Mouse (Mus musculus): ENCODE results near the gene Toe1. TPM values are rescaled to one million over a fixed set of nuclear protein-coding genes. Genes with fewer than 3 reads are reported as not detected.

Toe1 gene
- polyA plus RNA-seq, 1 experiment: 23.4 TPM

DNA sequence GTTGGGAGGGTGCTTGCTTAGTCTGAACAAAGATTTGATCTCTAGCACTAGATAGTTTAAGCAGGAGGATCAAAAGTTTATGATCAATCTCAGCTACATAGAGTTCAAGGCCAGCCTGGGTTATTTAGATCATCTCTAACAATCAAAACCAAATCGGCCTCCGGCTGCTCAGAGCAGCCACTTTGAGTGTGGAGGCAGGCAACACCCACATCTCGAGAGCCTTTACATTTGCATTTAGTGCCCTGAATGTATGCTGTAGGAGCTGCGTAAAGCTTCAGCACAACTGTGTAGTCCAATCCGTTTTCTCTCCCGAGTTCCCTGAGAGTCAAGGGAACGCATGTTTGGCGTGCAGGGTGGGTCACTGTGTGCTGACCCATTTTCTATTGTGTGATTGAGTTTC, 15.0 kb downstream of the Toe1 start:
- Histone ChIP-seq H3K36me3 (ENCODE audit: control insufficient read depth, insufficient read depth) (peaks cover 22% of the 10 kb centered on the region), H3K79me3 (ENCODE audit: low read depth) (no peaks in the 10 kb centered on the region), H3K4me3 (ENCODE audit: insufficient read depth, poor library complexity, severe bottlenecking) (no peak overlapping the region), H3ac (ENCODE audit: control insufficient read depth, insufficient read length, low read depth) (no peak overlapping the region), H3K27me3 (ENCODE audit: control insufficient read depth, insufficient read depth, insufficient read length) (no peaks in the 10 kb centered on the region), H3K79me2 (ENCODE audit: control insufficient read depth, insufficient read depth) (peaks cover 4% of the 10 kb centered on the region)
- TF ChIP-seq MYOG (IDR thresholded peaks at IDR 0.05; ENCODE audit: control insufficient read depth, extremely low read depth, insufficient read length) (no peak), FOSL1 (IDR thresholded peaks at IDR 0.05; ENCODE audit: insufficient read depth, low read length, poor library complexity, severe bottlenecking) (no peak)

DNA sequence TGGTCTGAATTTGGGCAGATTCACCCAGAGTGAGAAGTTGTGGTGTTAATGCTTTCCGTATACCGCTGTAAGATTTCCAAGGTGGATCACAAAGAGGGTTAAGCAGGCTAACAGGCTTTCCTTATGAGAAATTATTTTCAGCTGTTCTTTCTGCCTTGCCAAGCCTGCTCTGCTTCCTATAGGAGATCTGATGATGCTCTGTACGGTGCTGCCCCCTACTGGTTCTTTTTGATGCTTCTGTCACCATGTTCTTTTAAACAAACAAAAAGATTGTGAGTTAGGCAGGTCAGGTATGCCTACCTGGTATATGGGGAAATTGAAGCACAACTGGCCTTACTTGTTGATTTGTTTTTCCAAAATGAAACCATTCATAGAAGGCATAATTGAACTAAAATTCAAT, 18.5 kb downstream of the Toe1 start:
- TF ChIP-seq MYOG (IDR thresholded peaks at IDR 0.05; ENCODE audit: control insufficient read depth, extremely low read depth, insufficient read length) (no peak), CEBPB (IDR thresholded peaks at IDR 0.05; ENCODE audit: low read depth) (no peak), MAX (IDR thresholded peaks at IDR 0.05) (no peak), MYOD1 (IDR thresholded peaks at IDR 0.05; ENCODE audit: control insufficient read depth, insufficient read length, low read depth) (no peak), FOSL1 (IDR thresholded peaks at IDR 0.05; ENCODE audit: insufficient read depth, low read length, poor library complexity, severe bottlenecking) (no peak), CTCF (IDR thresholded peaks at IDR 0.05; ENCODE audit: control insufficient read depth, insufficient read depth, insufficient read length) (no peak), USF1 (IDR thresholded peaks at IDR 0.05; ENCODE audit: low read depth) (no peak)
- Histone ChIP-seq H3ac (ENCODE audit: control insufficient read depth, insufficient read length, low read depth) (no peak overlapping the region), H3K27me3 (ENCODE audit: control insufficient read depth, insufficient read depth, insufficient read length) (no peaks in the 10 kb centered on the region), H3K4me3 (ENCODE audit: insufficient read depth, poor library complexity, severe bottlenecking) (no peak overlapping the region), H3K79me3 (ENCODE audit: low read depth) (no peaks in the 10 kb centered on the region), H3K36me3 (ENCODE audit: control insufficient read depth, insufficient read depth) (peaks cover 26% of the 10 kb centered on the region), H3K79me2 (ENCODE audit: control insufficient read depth, insufficient read depth) (peaks cover 4% of the 10 kb centered on the region)

DNA sequence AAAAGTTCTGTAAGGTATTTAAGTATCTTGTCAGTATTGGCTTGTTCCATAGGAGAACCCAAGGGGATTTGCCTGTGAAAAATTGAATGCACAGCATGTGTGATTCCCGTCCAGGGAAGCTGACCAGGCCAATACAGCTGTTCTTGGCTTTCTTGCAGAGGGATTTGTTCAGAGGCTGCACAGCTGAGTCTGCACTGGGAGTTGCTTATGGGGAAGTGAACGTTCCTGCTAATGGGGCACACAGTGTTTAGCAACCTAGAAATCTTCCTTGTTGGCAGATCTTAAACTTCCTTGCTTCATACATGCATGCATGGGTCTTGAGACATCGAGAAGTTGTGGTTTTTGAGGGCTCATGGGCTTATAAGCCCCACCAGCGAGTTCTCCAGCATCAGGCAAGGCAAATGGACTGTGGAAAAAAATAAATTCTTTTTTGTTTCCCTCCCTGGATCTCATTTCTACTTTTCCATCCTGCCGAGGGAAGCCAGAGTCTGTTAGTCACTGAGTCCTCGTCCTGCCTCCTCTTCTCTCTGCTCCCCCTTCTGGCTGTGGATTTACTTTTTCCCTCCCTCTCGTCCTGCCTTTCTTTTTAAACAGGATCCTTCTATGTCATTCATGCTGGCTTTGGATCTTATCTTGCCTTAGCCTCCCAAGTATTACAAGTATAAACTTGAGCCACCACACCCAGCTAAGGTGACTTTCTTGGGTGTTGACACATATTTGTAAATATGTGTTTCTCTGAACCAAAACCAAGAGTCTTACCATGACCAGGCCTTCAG, 19.3 kb downstream of the Toe1 start:
- no peaks in the 10 kb centered on the region for H3K27me3 ChIP-seq (ENCODE audit: control insufficient read depth, insufficient read depth, insufficient read length)
- TF ChIP-seq MAX (IDR thresholded peaks at IDR 0.05) (no peak), CEBPB (IDR thresholded peaks at IDR 0.05; ENCODE audit: low read depth) (no peak), USF1 (IDR thresholded peaks at IDR 0.05; ENCODE audit: low read depth) (no peak), MYOD1 (IDR thresholded peaks at IDR 0.05; ENCODE audit: control insufficient read depth, insufficient read length, low read depth) (no peak), CTCF (IDR thresholded peaks at IDR 0.05; ENCODE audit: control insufficient read depth, insufficient read depth, insufficient read length) (no peak), MYOG (IDR thresholded peaks at IDR 0.05; ENCODE audit: control insufficient read depth, extremely low read depth, insufficient read length) (no peak), FOSL1 (IDR thresholded peaks at IDR 0.05; ENCODE audit: insufficient read depth, low read length, poor library complexity, severe bottlenecking) (no peak)
- H3K79me2 ChIP-seq (ENCODE audit: control insufficient read depth, insufficient read depth): peaks cover 4% of the 10 kb centered on the region
- no peak overlapping the region for H3K4me3 ChIP-seq (ENCODE audit: insufficient read depth, poor library complexity, severe bottlenecking)
- H3K36me3 ChIP-seq (ENCODE audit: control insufficient read depth, insufficient read depth): peaks cover 22% of the 10 kb centered on the region
- no peak overlapping the region for H3ac ChIP-seq (ENCODE audit: control insufficient read depth, insufficient read length, low read depth)
- no peaks in the 10 kb centered on the region for H3K79me3 ChIP-seq (ENCODE audit: low read depth)

DNA sequence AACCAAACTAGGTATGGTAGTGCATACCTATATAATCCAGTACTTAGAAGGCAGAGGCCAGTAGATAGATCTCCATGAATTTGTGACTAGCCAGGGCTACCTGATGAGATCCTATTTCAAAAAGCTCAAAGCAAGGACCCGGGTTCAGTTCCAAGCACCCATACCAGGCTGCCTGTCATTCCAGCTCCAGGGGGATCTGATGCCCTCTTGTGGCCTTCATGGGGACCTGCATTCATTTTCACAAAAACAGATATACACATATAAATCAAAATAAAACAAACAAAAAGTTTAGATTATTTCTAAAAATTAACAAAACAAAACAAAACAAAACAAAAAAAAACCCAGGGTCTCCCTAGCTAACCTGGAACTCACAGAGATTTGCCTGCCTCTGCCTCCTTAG, 20.9 kb downstream of the Toe1 start:
- no peak overlapping the region for H3ac ChIP-seq (ENCODE audit: control insufficient read depth, insufficient read length, low read depth)
- peaks cover 9% of the 10 kb centered on the region for H3K36me3 ChIP-seq (ENCODE audit: control insufficient read depth, insufficient read depth)
- H3K79me2 ChIP-seq (ENCODE audit: control insufficient read depth, insufficient read depth): peaks cover 4% of the 10 kb centered on the region
- TF ChIP-seq FOSL1 (IDR thresholded peaks at IDR 0.05; ENCODE audit: insufficient read depth, low read length, poor library complexity, severe bottlenecking) (no peak), CTCF (IDR thresholded peaks at IDR 0.05; ENCODE audit: control insufficient read depth, insufficient read depth, insufficient read length) (no peak), USF1 (IDR thresholded peaks at IDR 0.05; ENCODE audit: low read depth) (no peak), MYOG (IDR thresholded peaks at IDR 0.05; ENCODE audit: control insufficient read depth, extremely low read depth, insufficient read length) (no peak), MYOD1 (IDR thresholded peaks at IDR 0.05; ENCODE audit: control insufficient read depth, insufficient read length, low read depth) (no peak), CEBPB (IDR thresholded peaks at IDR 0.05; ENCODE audit: low read depth) (no peak), MAX (IDR thresholded peaks at IDR 0.05) (no peak)
- no peaks in the 10 kb centered on the region for H3K79me3 ChIP-seq (ENCODE audit: low read depth)
- no peak overlapping the region for H3K4me3 ChIP-seq (ENCODE audit: insufficient read depth, poor library complexity, severe bottlenecking)
- H3K27me3 ChIP-seq (ENCODE audit: control insufficient read depth, insufficient read depth, insufficient read length): no peaks in the 10 kb centered on the region

DNA sequence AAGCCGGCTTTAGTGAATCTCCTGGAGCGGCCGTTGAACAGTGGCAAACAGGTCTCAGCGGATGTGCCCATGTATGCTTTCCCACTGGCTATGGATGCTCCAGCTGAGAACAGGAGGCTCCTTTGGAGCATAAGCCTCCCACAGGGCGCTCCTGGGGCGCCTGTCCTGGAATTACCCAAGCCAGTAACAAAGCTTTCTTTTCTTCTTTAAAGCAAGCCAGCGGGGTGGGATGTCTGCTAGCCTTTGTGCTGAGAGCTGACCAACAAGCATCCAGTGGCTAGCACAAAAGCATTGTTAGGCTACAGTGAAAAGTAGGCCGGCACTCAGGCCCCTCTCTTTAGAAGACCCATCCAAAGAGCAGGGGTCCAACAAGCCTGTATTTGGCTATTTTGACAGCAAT, 25.3 kb downstream of the Toe1 start:
- Histone ChIP-seq H3K36me3 (ENCODE audit: control insufficient read depth, insufficient read depth) (peaks cover 4% of the 10 kb centered on the region), H3K79me3 (ENCODE audit: low read depth) (no peaks in the 10 kb centered on the region), H3K4me3 (ENCODE audit: insufficient read depth, poor library complexity, severe bottlenecking) (no peak overlapping the region), H3ac (ENCODE audit: control insufficient read depth, insufficient read length, low read depth) (no peak overlapping the region), H3K27me3 (ENCODE audit: control insufficient read depth, insufficient read depth, insufficient read length) (no peaks in the 10 kb centered on the region), H3K79me2 (ENCODE audit: control insufficient read depth, insufficient read depth) (no peaks in the 10 kb centered on the region)
- no peak for TF ChIP-seq FOSL1 (IDR thresholded peaks at IDR 0.05; ENCODE audit: insufficient read depth, low read length, poor library complexity, severe bottlenecking)
- TF ChIP-seq MYOD1 (IDR thresholded peaks at IDR 0.05; ENCODE audit: control insufficient read depth, insufficient read length, low read depth): no peak
- no peak for TF ChIP-seq CTCF (IDR thresholded peaks at IDR 0.05; ENCODE audit: control insufficient read depth, insufficient read depth, insufficient read length)
- no peak for TF ChIP-seq USF1 (IDR thresholded peaks at IDR 0.05; ENCODE audit: low read depth)
- no peak for TF ChIP-seq MAX (IDR thresholded peaks at IDR 0.05)
- TF ChIP-seq MYOG (IDR thresholded peaks at IDR 0.05; ENCODE audit: control insufficient read depth, extremely low read depth, insufficient read length): no peak
- no peak for TF ChIP-seq CEBPB (IDR thresholded peaks at IDR 0.05; ENCODE audit: low read depth)

DNA sequence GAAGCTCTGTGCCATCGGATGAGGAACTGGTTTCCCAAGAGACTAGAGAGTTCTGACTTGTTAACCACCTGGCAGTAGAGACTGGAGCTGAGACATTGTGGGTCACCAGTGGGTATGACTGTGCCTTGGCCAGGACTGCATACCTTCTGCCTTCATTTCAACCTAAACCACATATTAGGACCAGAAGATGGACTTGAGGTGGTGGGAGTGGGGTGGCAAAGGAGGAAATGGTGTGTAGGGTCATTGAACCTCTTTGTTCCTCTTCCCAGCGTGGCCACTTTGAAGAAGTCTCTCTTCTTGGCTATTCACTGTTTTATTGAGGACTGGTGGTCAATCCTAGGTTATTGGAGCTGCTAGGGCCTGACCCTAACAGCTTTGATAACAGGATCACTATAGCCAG, 26.1 kb downstream of the Toe1 start:
- no peak for TF ChIP-seq CEBPB (IDR thresholded peaks at IDR 0.05; ENCODE audit: low read depth)
- no peak for TF ChIP-seq MYOD1 (IDR thresholded peaks at IDR 0.05; ENCODE audit: control insufficient read depth, insufficient read length, low read depth)
- TF ChIP-seq CTCF (IDR thresholded peaks at IDR 0.05; ENCODE audit: control insufficient read depth, insufficient read depth, insufficient read length): no peak
- TF ChIP-seq FOSL1 (IDR thresholded peaks at IDR 0.05; ENCODE audit: insufficient read depth, low read length, poor library complexity, severe bottlenecking): no peak
- TF ChIP-seq MYOG (IDR thresholded peaks at IDR 0.05; ENCODE audit: control insufficient read depth, extremely low read depth, insufficient read length): no peak
- TF ChIP-seq MAX (IDR thresholded peaks at IDR 0.05): no peak
- H3K36me3 ChIP-seq (ENCODE audit: control insufficient read depth, insufficient read depth): no peaks in the 10 kb centered on the region

More for the DNA sequence above, 26.1 kb downstream of the Toe1 start:
- no peaks in the 10 kb centered on the region for H3K79me3 ChIP-seq (ENCODE audit: low read depth)
- no peak overlapping the region for H3K4me3 ChIP-seq (ENCODE audit: insufficient read depth, poor library complexity, severe bottlenecking)
- no peaks in the 10 kb centered on the region for H3K27me3 ChIP-seq (ENCODE audit: control insufficient read depth, insufficient read depth, insufficient read length)
- H3K79me2 ChIP-seq (ENCODE audit: control insufficient read depth, insufficient read depth): no peaks in the 10 kb centered on the region
- no peak overlapping the region for H3ac ChIP-seq (ENCODE audit: control insufficient read depth, insufficient read length, low read depth)
